Mouse (Mus musculus): ENCODE measurements at regions not wholly inside any gene's neighbourhood (a gene's known extent, or its start where the extent isn't known, plus 50 kb on each side); places are given as distances from the start of the nearest gene placed in this dataset.

DNA sequence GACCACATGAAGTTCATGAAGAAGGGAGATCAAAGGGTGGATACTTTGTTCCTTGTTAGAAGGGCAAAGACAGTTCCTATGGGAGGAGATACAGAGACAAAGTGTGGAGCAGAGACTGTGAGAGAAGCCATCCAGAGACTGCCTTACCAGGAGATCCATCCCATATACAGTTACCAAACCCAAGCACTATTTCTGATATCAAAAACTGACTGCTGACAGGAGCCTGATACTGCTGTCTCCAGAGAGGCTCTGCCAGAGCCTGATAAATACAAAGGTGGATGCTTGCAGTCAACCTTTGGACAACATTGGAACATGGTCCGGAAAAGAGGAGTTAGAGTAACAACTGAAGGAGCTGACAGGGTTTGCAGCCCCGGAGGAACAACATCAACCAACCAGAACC, 1104.3 kb upstream of the Cited2 start:
- TF ChIP-seq CTCF (IDR thresholded peaks at IDR 0.05; ENCODE audit: extremely low read depth, insufficient read depth, insufficient read length, insufficient replicate concordance), result no peak
- TF ChIP-seq POLR2A (IDR thresholded peaks at IDR 0.05; ENCODE audit: low read depth, low read length), result no peak
- Histone ChIP-seq H3K27me3 (ENCODE audit: control insufficient read depth, insufficient read depth, low read length) (no peaks in the 10 kb centered on the region), H3K4me1 (ENCODE audit: control insufficient read depth, insufficient read depth, insufficient read length) (no peaks in the 10 kb centered on the region), H3K27ac (ENCODE audit: insufficient read depth, low read length) (no peak overlapping the region), H3K36me3 (ENCODE audit: control insufficient read depth, insufficient read depth, low read length) (no peaks in the 10 kb centered on the region), H3K4me3 (ENCODE audit: extremely low read depth, insufficient read depth, insufficient read length) (no peak overlapping the region)
- DNase-seq (ENCODE audit: low read depth in 1 of 2, low spot score in 2 of 2), result no peak
- 89% methylated on average over 2 of the region's 2 CpGs for WGBS

DNA sequence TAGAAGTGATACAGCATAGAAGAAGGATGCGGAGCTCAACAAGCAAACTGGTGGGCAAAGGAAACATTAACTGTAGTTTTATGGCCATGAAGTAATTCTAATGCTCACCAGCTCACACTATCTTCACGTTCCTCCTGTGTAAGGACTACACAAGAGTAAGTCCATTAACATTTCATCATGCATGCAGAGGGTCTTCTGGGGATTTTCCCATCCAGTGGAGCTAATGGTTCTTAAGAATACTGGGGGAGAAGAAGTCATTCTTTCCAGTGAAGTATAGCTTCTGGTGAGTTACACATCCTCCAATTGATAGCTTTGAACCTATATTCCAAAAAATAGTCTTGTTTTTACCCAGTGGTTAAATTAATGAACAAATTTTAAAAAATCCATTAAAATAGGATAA, 1103.4 kb upstream of the Cited2 start:
- no peak for DNase-seq (ENCODE audit: low read depth in 1 of 2, low spot score in 2 of 2)
- Histone ChIP-seq H3K27ac (ENCODE audit: insufficient read depth, low read length) (no peak overlapping the region), H3K27me3 (ENCODE audit: control insufficient read depth, insufficient read depth, low read length) (no peaks in the 10 kb centered on the region), H3K4me1 (ENCODE audit: control insufficient read depth, insufficient read depth, insufficient read length) (no peaks in the 10 kb centered on the region), H3K4me3 (ENCODE audit: extremely low read depth, insufficient read depth, insufficient read length) (no peak overlapping the region), H3K36me3 (ENCODE audit: control insufficient read depth, insufficient read depth, low read length) (no peaks in the 10 kb centered on the region)
- TF ChIP-seq CTCF (IDR thresholded peaks at IDR 0.05; ENCODE audit: extremely low read depth, insufficient read depth, insufficient read length, insufficient replicate concordance), result no peak
- no peak for TF ChIP-seq POLR2A (IDR thresholded peaks at IDR 0.05; ENCODE audit: low read depth, low read length)
- 89% methylated on average over 2 of the region's 2 CpGs for WGBS

DNA sequence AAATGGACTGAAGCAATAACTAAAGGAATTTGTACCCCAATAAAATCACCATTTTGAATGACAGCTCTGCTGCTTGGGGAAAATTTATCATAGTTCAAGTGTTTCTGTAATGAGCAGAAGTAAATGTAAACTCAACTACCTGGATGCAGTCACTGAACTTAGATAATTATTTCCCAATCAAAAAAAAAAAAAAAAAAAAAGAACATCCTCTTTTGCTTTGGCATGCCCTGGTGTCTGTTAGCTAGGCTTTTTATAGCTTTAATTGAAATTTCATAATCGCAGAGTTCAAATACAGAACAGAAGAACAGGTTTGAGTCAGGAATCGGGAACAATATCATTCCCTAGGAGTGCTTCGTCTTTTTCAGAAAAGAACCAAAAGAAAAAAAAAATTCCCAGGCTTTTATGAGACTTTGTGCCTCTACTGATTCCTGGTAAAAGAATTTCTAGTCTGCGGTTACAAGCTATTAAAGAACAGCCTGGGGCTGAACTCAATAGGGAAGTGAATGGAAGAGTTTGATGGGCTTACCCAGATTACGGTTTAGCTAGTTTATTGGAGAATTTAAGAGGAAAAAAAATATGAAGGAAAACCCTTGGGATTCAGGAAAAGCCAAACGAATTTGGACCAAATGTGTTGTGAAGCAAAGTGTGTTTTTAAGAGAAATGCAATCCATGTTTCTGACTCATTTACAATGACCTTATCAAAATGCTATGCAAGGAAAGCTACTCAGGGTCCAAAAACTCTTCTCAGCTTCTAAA, 1102.0 kb upstream of the Cited2 start:
- Histone ChIP-seq H3K27me3 (ENCODE audit: control insufficient read depth, insufficient read depth, low read length) (no peaks in the 10 kb centered on the region), H3K4me3 (ENCODE audit: extremely low read depth, insufficient read depth, insufficient read length) (no peak overlapping the region), H3K27ac (ENCODE audit: insufficient read depth, low read length) (no peak overlapping the region), H3K4me1 (ENCODE audit: control insufficient read depth, insufficient read depth, insufficient read length) (no peaks in the 10 kb centered on the region), H3K36me3 (ENCODE audit: control insufficient read depth, insufficient read depth, low read length) (no peaks in the 10 kb centered on the region)
- WGBS, result 81% methylated on average over 6 of the region's 6 CpGs
- no peak for DNase-seq (ENCODE audit: low read depth in 1 of 2, low spot score in 2 of 2)
- no peak for TF ChIP-seq CTCF (IDR thresholded peaks at IDR 0.05; ENCODE audit: extremely low read depth, insufficient read depth, insufficient read length, insufficient replicate concordance)
- no peak for TF ChIP-seq POLR2A (IDR thresholded peaks at IDR 0.05; ENCODE audit: low read depth, low read length)

DNA sequence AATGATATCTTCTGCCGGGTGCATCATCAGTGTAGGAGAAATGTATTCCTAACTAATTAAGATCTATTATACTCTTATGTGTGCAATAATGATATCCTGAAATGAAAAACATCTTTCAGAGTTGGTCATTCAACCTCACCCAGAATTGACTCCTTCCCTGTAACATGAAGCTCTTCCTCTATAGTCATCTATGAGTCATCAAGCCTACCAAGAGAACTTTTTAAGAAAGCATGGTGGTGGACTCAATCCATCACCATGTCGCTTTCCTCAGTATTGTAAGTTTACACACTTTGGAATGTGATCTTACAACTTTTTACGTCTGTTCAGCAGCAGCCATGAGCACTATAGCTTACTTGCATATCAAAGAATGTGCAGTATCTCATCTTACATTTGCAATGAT, 1100.2 kb upstream of the Cited2 start:
- TF ChIP-seq CTCF (IDR thresholded peaks at IDR 0.05; ENCODE audit: extremely low read depth, insufficient read depth, insufficient read length, insufficient replicate concordance), result no peak
- TF ChIP-seq POLR2A (IDR thresholded peaks at IDR 0.05; ENCODE audit: low read depth, low read length), result no peak
- no peaks in the 10 kb centered on the region for H3K27me3 ChIP-seq (ENCODE audit: control insufficient read depth, insufficient read depth, low read length)
- H3K36me3 ChIP-seq (ENCODE audit: control insufficient read depth, insufficient read depth, low read length), result no peaks in the 10 kb centered on the region
- H3K4me3 ChIP-seq (ENCODE audit: extremely low read depth, insufficient read depth, insufficient read length), result no peak overlapping the region
- no peaks in the 10 kb centered on the region for H3K4me1 ChIP-seq (ENCODE audit: control insufficient read depth, insufficient read depth, insufficient read length)
- H3K27ac ChIP-seq (ENCODE audit: insufficient read depth, low read length), result no peak overlapping the region
- DNase-seq (ENCODE audit: low read depth in 1 of 2, low spot score in 2 of 2), result no peak
- 95% methylated on average over 3 of the region's 3 CpGs for WGBS

DNA sequence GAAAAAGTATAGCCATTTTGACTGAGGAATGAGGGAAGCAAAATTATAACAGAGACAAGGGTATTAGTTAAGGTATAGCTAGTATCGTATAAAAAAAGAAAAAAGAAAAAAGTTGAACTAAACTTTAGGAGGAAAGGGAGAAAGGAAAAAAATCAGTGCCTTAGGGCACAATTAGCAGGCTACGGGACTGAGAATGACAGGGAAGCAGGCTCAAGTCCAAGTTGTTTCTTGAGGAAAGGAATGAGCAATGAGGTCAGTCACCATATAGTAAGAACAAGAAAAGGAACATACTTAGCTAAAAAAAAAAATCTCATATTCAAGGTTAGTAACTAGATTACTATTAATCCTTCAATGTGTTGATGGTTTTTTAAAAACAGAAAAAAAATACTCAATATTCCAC, 1089.8 kb upstream of the Cited2 start:
- Histone ChIP-seq H3K36me3 (ENCODE audit: control insufficient read depth, insufficient read depth, low read length) (no peaks in the 10 kb centered on the region), H3K27me3 (ENCODE audit: control insufficient read depth, insufficient read depth, low read length) (no peaks in the 10 kb centered on the region), H3K27ac (ENCODE audit: insufficient read depth, low read length) (no peak overlapping the region), H3K4me1 (ENCODE audit: control insufficient read depth, insufficient read depth, insufficient read length) (no peaks in the 10 kb centered on the region), H3K4me3 (ENCODE audit: extremely low read depth, insufficient read depth, insufficient read length) (no peak overlapping the region)
- no peak for DNase-seq (ENCODE audit: low read depth in 1 of 2, low spot score in 2 of 2)
- TF ChIP-seq CTCF (IDR thresholded peaks at IDR 0.05; ENCODE audit: extremely low read depth, insufficient read depth, insufficient read length, insufficient replicate concordance), result no peak
- no peak for TF ChIP-seq POLR2A (IDR thresholded peaks at IDR 0.05; ENCODE audit: low read depth, low read length)
- 91% methylated on average over 2 of the region's 2 CpGs for WGBS

DNA sequence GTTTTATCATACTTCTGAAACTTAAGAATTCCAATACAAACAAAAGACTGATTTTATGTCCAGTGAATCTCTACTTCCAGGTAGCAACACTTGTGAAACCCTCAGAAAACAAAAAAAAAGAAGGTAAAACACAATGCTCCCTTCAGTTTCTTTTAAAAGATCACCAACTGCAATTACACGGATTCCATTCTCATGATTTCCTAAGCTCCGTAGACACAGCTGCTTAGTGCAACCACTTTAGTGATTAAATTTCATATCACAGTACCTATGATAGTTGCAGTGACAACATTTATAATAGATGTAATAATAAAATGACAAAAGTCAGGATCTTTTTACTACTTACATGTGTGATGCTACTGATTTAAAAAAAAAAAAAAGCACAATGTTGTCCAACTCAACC, 1087.6 kb upstream of the Cited2 start:
- no peak for DNase-seq (ENCODE audit: low read depth in 1 of 2, low spot score in 2 of 2)

DNA sequence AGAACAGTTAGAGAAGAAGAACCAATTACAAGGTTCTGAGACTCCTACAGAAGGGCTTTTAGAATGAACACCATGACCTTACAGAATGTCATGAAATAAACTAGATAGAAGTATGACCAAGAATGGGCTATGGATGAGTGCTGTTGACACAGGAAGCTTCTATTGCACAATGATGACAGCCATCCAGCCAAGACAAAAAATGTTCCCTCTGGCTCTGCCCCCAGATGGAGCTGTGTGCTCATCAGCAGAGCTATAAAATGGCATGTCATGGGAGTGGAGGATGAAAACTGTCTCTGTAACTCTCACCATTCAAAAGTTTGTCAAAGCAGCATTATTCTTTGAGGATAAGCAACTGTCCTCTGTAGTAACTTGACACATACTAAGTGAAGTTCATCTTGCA, 1086.0 kb upstream of the Cited2 start:
- peak in 1 of 2 experiments; percentile 6 for DNase-seq (ENCODE audit: low read depth in 1 of 2, low spot score in 2 of 2)
- no peak overlapping the region for H3K27ac ChIP-seq (ENCODE audit: insufficient read depth, low read length)
- H3K4me3 ChIP-seq (ENCODE audit: extremely low read depth, insufficient read depth, insufficient read length), result no peak overlapping the region

More for the DNA sequence above, 1087.6 kb upstream of the Cited2 start:
- Histone ChIP-seq H3K36me3 (ENCODE audit: control insufficient read depth, insufficient read depth, low read length) (no peaks in the 10 kb centered on the region), H3K4me1 (ENCODE audit: control insufficient read depth, insufficient read depth, insufficient read length) (no peaks in the 10 kb centered on the region), H3K27ac (ENCODE audit: insufficient read depth, low read length) (no peak overlapping the region), H3K4me3 (ENCODE audit: extremely low read depth, insufficient read depth, insufficient read length) (no peak overlapping the region), H3K27me3 (ENCODE audit: control insufficient read depth, insufficient read depth, low read length) (no peaks in the 10 kb centered on the region)
- TF ChIP-seq CTCF (IDR thresholded peaks at IDR 0.05; ENCODE audit: extremely low read depth, insufficient read depth, insufficient read length, insufficient replicate concordance) (no peak), POLR2A (IDR thresholded peaks at IDR 0.05; ENCODE audit: low read depth, low read length) (no peak)
- 95% methylated on average over 2 of the region's 2 CpGs for WGBS

More for the DNA sequence above, 1086.0 kb upstream of the Cited2 start:
- TF ChIP-seq POLR2A (IDR thresholded peaks at IDR 0.05; ENCODE audit: low read depth, low read length) (no peak), CTCF (IDR thresholded peaks at IDR 0.05; ENCODE audit: extremely low read depth, insufficient read depth, insufficient read length, insufficient replicate concordance) (no peak)
- Histone ChIP-seq H3K27me3 (ENCODE audit: control insufficient read depth, insufficient read depth, low read length) (no peaks in the 10 kb centered on the region), H3K4me1 (ENCODE audit: control insufficient read depth, insufficient read depth, insufficient read length) (no peaks in the 10 kb centered on the region), H3K36me3 (ENCODE audit: control insufficient read depth, insufficient read depth, low read length) (no peaks in the 10 kb centered on the region)

Measured in spleen, adult 2 months (tissue).